Mouse (Mus musculus) ovary, postnatal 14 days (tissue): ENCODE results near the gene Mrpl42.
"Not testable (repeated sequence)": the region's sequence is repeated elsewhere in the genome, so short reads cannot be mapped to it uniquely, and the experiment has no call there.

Experiments used
- DNase-seq: peaks from one replicate; pipeline ENCODE4 v3.0.0; 2022; ENCODE audit warnings: low spot score

Gene Mrpl42

GRCm38 (mm10) chr10:95501463-95502081 is at the start of gene Mrpl42:
TSS of gene Mrpl42 (minus strand) at chr10:95501940.
- DNase-seq, result peak; percentile 67

- no peak for DNase-seq
Observed at GRCm38 (mm10) chr10:95550506-95550905, 48.8 kb upstream of the Mrpl42 start.

- DNase-seq, result not testable (repeated sequence)
Observed at GRCm38 (mm10) chr10:95549080-95549479, 47.3 kb upstream of the Mrpl42 start.

- no peak for DNase-seq
Observed at GRCm38 (mm10) chr10:95548154-95548826, 46.5 kb upstream of the Mrpl42 start.

GRCm38 (mm10) chr10:95546178-95546577 is 44.4 kb upstream of the Mrpl42 start:
- DNase-seq, result no peak

- DNase-seq, result no peak
Observed at GRCm38 (mm10) chr10:95545051-95545450, 43.3 kb upstream of the Mrpl42 start.

- no peak for DNase-seq
Observed at GRCm38 (mm10) chr10:95544651-95545050, 42.9 kb upstream of the Mrpl42 start.

- DNase-seq, result no peak
Observed at GRCm38 (mm10) chr10:95544004-95544403, 42.3 kb upstream of the Mrpl42 start.

GRCm38 (mm10) chr10:95543377-95543776 is 41.6 kb upstream of the Mrpl42 start:
- no peak for DNase-seq

GRCm38 (mm10) chr10:95542916-95543315 is 41.2 kb upstream of the Mrpl42 start:
- no peak for DNase-seq

- DNase-seq, result no peak
Observed at GRCm38 (mm10) chr10:95539841-95540240, 38.1 kb upstream of the Mrpl42 start.

- DNase-seq, result no peak
Observed at GRCm38 (mm10) chr10:95539260-95539659, 37.5 kb upstream of the Mrpl42 start.

- DNase-seq, result no peak
Observed at GRCm38 (mm10) chr10:95536222-95536541, 34.4 kb upstream of the Mrpl42 start.

- no peak for DNase-seq
Observed at GRCm38 (mm10) chr10:95535399-95536221, 33.9 kb upstream of the Mrpl42 start.

- DNase-seq, result no peak
Observed at GRCm38 (mm10) chr10:95533382-95533781, 31.6 kb upstream of the Mrpl42 start.

- DNase-seq, result no peak
Observed at GRCm38 (mm10) chr10:95532916-95533315, 31.2 kb upstream of the Mrpl42 start.

GRCm38 (mm10) chr10:95530551-95531121 is 28.9 kb upstream of the Mrpl42 start:
- no peak for DNase-seq

GRCm38 (mm10) chr10:95526495-95527122 is 24.9 kb upstream of the Mrpl42 start:
- DNase-seq, result no peak

GRCm38 (mm10) chr10:95525871-95526270 is 24.1 kb upstream of the Mrpl42 start:
- DNase-seq, result no peak

GRCm38 (mm10) chr10:95525037-95525675 is 23.4 kb upstream of the Mrpl42 start:
- DNase-seq, result no peak

GRCm38 (mm10) chr10:95517656-95518055 is 15.9 kb upstream of the Mrpl42 start:
- no peak for DNase-seq
